Mouse (Mus musculus): ENCODE data around the gene Trim33. TPM values are rescaled to one million over a fixed set of nuclear protein-coding genes. Genes with fewer than 3 reads are reported as not detected.

Gene Trim33
- polyA plus RNA-seq, 2 experiments, result 4.7 to 6.7 TPM

DNA sequence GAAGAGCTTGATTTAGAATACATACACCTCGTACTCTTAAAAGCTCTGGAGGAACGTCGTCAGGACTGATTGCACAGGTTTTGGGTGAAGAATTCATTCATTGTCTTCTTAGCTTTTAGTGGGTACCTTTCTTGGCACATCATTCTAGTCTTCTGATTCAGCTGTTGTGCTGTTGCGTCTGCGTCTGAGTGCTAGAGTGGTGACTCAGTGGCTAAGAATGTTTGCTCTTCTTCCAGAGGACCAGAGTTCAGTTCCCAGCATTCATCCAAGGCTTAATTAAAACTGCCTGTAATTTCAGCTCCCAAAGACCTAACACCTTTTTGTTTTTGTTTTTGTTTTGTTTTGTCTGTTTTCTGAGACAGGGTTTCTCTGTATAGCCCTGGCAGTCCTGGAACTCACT lies 30.2 kb downstream of the Trim33 start:
- H3K36me3 ChIP-seq (replicated peaks; ENCODE audit: control insufficient read depth, insufficient read depth, low read depth), result no peaks in the 10 kb centered on the region; the same call in 1 of the 2 replicates
- DNase-seq (ENCODE audit: low read depth in 3 of 3, low spot score in 3 of 3) (no peak), ATAC-seq (ENCODE audit: insufficient read depth) (no peak)

DNA sequence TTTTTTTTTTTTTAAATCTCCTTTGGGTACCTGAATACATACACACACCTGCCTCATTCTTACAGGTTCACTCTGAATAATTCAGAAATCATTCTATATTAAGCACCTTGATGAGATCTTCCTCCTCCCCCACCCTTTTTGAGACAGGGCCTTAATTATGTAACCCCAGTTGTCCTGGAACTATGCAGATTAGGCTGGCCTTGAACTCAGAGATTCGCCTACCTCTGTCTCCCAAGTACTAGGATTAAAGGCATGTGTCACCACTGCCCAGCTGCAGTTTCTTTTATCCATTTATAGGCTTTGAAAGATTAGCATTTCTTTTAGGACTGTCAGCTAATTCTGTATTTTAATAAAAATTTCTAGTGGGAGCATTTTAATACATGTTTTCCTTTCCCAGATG lies 30.7 kb downstream of the Trim33 start:
- ATAC-seq (ENCODE audit: insufficient read depth) (no peak), DNase-seq (ENCODE audit: low read depth in 3 of 3, low spot score in 3 of 3) (no peak)
- 53% methylated on average over 1 of the region's 1 CpGs for WGBS (ENCODE audit: insufficient replicate concordance)
- H3K36me3 ChIP-seq (replicated peaks; ENCODE audit: control insufficient read depth, insufficient read depth, low read depth), result no peaks in the 10 kb centered on the region; the same call in 1 of the 2 replicates
- no peaks in the 10 kb centered on the region for H3K27me3 ChIP-seq (ENCODE audit: control insufficient read depth, insufficient read depth, low read length)
- no peak overlapping the region for H3K4me3 ChIP-seq (ENCODE audit: insufficient read depth in 1 of 2, low read depth in 2 of 2, low read length in 2 of 2)
- H3K9me3 ChIP-seq (ENCODE audit: control insufficient read depth, low read length), result no peaks in the 10 kb centered on the region
- no peak overlapping the region for H3K27ac ChIP-seq
- H3K4me2 ChIP-seq (ENCODE audit: low read depth), result no peak overlapping the region
- peaks cover 0 to 3% of the 10 kb centered on the region in 2 experiments; a peak in 1 of 4 replicates for H3K4me1 ChIP-seq (replicated peaks; ENCODE audit: control insufficient read depth in 2 of 2, insufficient read depth in 2 of 2, low read length in 1 of 2)
- TF ChIP-seq EP300 (IDR thresholded peaks at IDR 0.05; ENCODE audit: low read depth) (no peak), CTCF (IDR thresholded peaks at IDR 0.05; ENCODE audit: low read depth) (no peak)
- no peak overlapping the region for H3K9ac ChIP-seq (replicated peaks)

More for the DNA sequence above, 30.2 kb downstream of the Trim33 start:
- no peak overlapping the region for H3K4me2 ChIP-seq (ENCODE audit: low read depth)
- no peaks in the 10 kb centered on the region for H3K27me3 ChIP-seq (ENCODE audit: control insufficient read depth, insufficient read depth, low read length)
- 81% methylated on average over 5 of the region's 5 CpGs for WGBS (ENCODE audit: insufficient replicate concordance)
- H3K27ac ChIP-seq, result no peak overlapping the region
- TF ChIP-seq EP300 (IDR thresholded peaks at IDR 0.05; ENCODE audit: low read depth) (no peak), CTCF (IDR thresholded peaks at IDR 0.05; ENCODE audit: low read depth) (no peak)
- no peaks in the 10 kb centered on the region for H3K9me3 ChIP-seq (ENCODE audit: control insufficient read depth, low read length)
- H3K9ac ChIP-seq (replicated peaks), result no peak overlapping the region
- H3K4me1 ChIP-seq (replicated peaks; ENCODE audit: control insufficient read depth in 2 of 2, insufficient read depth in 2 of 2, low read length in 1 of 2), result peaks cover 0 to 3% of the 10 kb centered on the region in 2 experiments; a peak in 1 of 4 replicates
- no peak overlapping the region for H3K4me3 ChIP-seq (ENCODE audit: insufficient read depth in 1 of 2, low read depth in 2 of 2, low read length in 2 of 2)

DNA sequence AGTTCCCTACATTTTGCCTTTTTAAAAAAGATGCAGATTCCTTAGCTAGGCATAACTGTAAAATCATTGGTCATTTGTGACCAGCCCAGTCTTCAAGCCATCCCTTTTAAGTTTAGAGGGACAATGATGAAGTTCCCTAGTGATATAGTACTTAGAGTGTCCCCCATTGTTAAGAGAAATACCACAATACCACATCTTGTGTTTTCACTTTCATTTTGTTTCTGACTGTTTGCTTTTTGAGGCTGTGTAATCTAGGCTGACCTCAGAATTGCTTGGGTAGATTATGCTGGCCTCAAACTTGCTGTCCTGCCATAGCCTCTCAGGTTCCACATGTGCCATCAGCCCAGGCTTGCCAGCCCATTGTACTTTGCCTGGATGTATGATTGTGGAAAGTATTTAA lies 35.2 kb downstream of the Trim33 start:
- no peak for TF ChIP-seq EP300 (IDR thresholded peaks at IDR 0.05; ENCODE audit: low read depth)
- TF ChIP-seq CTCF (IDR thresholded peaks at IDR 0.05; ENCODE audit: low read depth), result no peak
- Histone ChIP-seq H3K4me2 (ENCODE audit: low read depth) (no peak overlapping the region), H3K9ac (replicated peaks) (no peak overlapping the region), H3K4me1 (replicated peaks; ENCODE audit: control insufficient read depth in 2 of 2, insufficient read depth in 2 of 2, low read length in 1 of 2) (no peaks in the 10 kb centered on the region), H3K27me3 (ENCODE audit: control insufficient read depth, insufficient read depth, low read length) (no peaks in the 10 kb centered on the region), H3K4me3 (ENCODE audit: insufficient read depth in 1 of 2, low read depth in 2 of 2, low read length in 2 of 2) (no peak overlapping the region), H3K27ac (no peak overlapping the region), H3K9me3 (ENCODE audit: control insufficient read depth, low read length) (no peaks in the 10 kb centered on the region), H3K36me3 (replicated peaks; ENCODE audit: control insufficient read depth, insufficient read depth, low read depth) (no peaks in the 10 kb centered on the region; the same call in 1 of the 2 replicates)
- no peak for ATAC-seq (ENCODE audit: insufficient read depth)
- DNase-seq (ENCODE audit: low read depth in 3 of 3, low spot score in 3 of 3), result no peak

DNA sequence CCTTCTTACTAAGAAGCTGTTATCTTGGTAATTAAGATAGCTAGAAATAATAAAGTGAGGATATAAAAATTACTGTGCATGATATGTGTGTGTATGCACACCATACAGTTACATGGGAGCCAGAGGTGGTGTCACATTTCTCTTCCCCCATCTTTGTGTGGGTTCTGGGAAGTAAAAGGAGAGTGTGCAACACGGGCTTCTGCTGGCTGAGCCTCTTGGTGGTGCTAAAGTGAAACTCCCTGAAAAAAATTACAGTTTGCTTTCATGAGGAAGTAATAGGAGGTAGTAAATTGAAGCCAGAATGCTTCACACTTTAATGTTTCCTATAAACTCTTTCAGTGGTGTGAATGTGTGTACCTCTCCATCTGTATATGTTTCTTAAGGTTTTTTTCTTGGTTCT lies 56.3 kb downstream of the Trim33 start:
- H3K9me3 ChIP-seq (ENCODE audit: control insufficient read depth, low read length), result no peaks in the 10 kb centered on the region
- WGBS (ENCODE audit: insufficient replicate concordance), result 37% methylated on average over 1 of the region's 1 CpGs
- DNase-seq (ENCODE audit: low read depth in 3 of 3, low spot score in 3 of 3), result no peak

DNA sequence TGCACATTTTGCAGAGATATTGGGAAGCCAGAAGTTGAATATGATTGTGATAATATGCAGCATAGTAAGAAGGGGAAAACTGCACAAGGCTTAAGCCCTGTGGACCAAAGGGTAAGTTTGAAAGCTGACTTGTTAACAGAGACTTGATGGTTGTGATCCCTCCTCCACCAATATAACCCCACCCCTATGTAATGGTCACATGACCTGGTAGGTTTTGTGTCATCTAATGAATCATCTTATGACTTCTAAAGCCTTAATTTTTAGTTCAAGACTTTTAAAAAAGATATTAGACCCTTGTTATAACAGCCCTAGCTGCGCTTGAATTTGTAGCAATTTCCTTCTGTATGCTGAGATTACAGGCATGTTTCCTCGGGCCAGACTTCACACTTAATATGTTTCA lies 67.6 kb downstream of the Trim33 start:
- TF ChIP-seq EP300 (IDR thresholded peaks at IDR 0.05; ENCODE audit: low read depth) (no peak), CTCF (IDR thresholded peaks at IDR 0.05; ENCODE audit: low read depth) (no peak)
- no peak overlapping the region for H3K4me2 ChIP-seq (ENCODE audit: low read depth)
- no peak overlapping the region for H3K9ac ChIP-seq (replicated peaks)
- no peak overlapping the region for H3K27ac ChIP-seq
- no peak overlapping the region for H3K4me3 ChIP-seq (ENCODE audit: insufficient read depth in 1 of 2, low read depth in 2 of 2, low read length in 2 of 2)
- H3K4me1 ChIP-seq (replicated peaks; ENCODE audit: control insufficient read depth in 2 of 2, insufficient read depth in 2 of 2, low read length in 1 of 2), result no peaks in the 10 kb centered on the region
- H3K9me3 ChIP-seq (ENCODE audit: control insufficient read depth, low read length), result no peaks in the 10 kb centered on the region
- no peaks in the 10 kb centered on the region for H3K27me3 ChIP-seq (ENCODE audit: control insufficient read depth, insufficient read depth, low read length)
- DNase-seq (ENCODE audit: low read depth in 3 of 3, low spot score in 3 of 3), result no peak
- ATAC-seq (ENCODE audit: insufficient read depth), result no peak
- H3K36me3 ChIP-seq (replicated peaks; ENCODE audit: control insufficient read depth, insufficient read depth, low read depth), result peaks cover 24% of the 10 kb centered on the region
- WGBS (ENCODE audit: insufficient replicate concordance), result 87% methylated on average over 2 of the region's 2 CpGs

More for the DNA sequence above, 56.3 kb downstream of the Trim33 start:
- Histone ChIP-seq H3K4me2 (ENCODE audit: low read depth) (no peak overlapping the region), H3K27ac (no peak overlapping the region), H3K9ac (replicated peaks) (no peak overlapping the region), H3K4me1 (replicated peaks; ENCODE audit: control insufficient read depth in 2 of 2, insufficient read depth in 2 of 2, low read length in 1 of 2) (no peaks in the 10 kb centered on the region), H3K27me3 (ENCODE audit: control insufficient read depth, insufficient read depth, low read length) (no peaks in the 10 kb centered on the region), H3K4me3 (ENCODE audit: insufficient read depth in 1 of 2, low read depth in 2 of 2, low read length in 2 of 2) (no peak overlapping the region), H3K36me3 (replicated peaks; ENCODE audit: control insufficient read depth, insufficient read depth, low read depth) (peaks cover 15% of the 10 kb centered on the region)
- no peak for ATAC-seq (ENCODE audit: insufficient read depth)
- TF ChIP-seq CTCF (IDR thresholded peaks at IDR 0.05; ENCODE audit: low read depth) (no peak), EP300 (IDR thresholded peaks at IDR 0.05; ENCODE audit: low read depth) (no peak)
